10 mouse cellular contexts compared by ENCODE assay signal in the genomic region with DNA sequence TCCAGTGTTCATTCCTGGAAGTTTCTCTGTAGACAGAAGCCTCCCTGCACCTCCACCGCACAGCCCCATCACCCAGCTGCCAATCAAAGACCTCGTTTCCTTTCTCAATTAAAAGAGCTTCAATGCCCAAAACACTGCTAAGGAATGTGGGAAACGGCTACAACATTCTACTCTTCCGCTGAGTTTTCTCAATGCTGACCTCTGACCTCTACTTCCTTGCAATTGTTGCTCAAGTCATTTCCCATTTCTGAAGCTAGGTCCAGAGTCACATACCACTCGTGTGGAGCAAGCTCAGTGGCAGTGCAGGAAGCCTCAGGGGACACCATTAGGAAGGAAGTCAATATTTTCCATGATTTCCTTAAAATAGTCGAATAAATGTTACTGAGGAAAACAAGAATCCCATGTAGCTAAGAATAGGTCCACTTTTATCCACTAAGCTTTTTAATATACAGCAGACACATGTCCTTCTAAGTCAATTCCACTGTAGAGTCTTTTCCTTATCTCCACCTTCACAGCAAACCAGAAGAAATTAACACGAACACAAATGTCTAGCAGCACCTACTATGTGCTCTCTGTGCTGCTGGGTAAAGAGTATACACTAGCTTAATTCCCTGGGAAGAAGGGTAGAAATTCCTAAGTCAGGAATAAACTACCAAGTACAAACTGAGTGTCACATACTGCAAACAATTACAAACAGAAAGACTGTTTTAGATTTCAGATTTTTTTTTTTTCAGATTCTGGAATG. TPM values are rescaled to one million over a fixed set of nuclear protein-coding genes. Genes with fewer than 3 reads are reported as not detected.
DNase-seq lines count a peak whose midpoint lies in the region; ATAC-seq and TF ChIP-seq lines count a peak whose summit lies in the region.
"Had no signal": no experiment of that assay in that cellular context is flagged by ENCODE, and none has a peak within 500 bp of the region (broad histone marks: within the 10 kb centered on the region; RNA-seq: fewer than 3 reads in every experiment).

No protein-coding gene starts in this region.

- no peak overlapping the region for H3K4me3 ChIP-seq in heart, embryonic 11.5 days (ENCODE audit: low read depth, low read length)
- H3K4me3 ChIP-seq in MEL (ENCODE audit: control insufficient read depth in 1 of 2, insufficient read depth in 1 of 2, low read depth in 2 of 2, low read length in 2 of 2): no peak overlapping the region
- no peak overlapping the region for H3K4me3 ChIP-seq in liver, embryonic 14.5 days (ENCODE audit: insufficient read depth in 1 of 2, low read depth in 2 of 2, low read length in 2 of 2)
- H3K4me3 ChIP-seq in forebrain, embryonic 13.5 days: no peak overlapping the region
- H3K4me3 ChIP-seq: forebrain, embryonic 10.5 days; midbrain, embryonic 12.5 days had no signal

- WGBS in heart, embryonic 11.5 days (ENCODE audit: insufficient replicate concordance): 42% methylated on average over 7 of the region's 7 CpGs
- 18% methylated on average over 7 of the region's 7 CpGs for WGBS in liver, embryonic 14.5 days (ENCODE audit: insufficient replicate concordance)
- WGBS in forebrain, embryonic 13.5 days: 36% methylated on average over 7 of the region's 7 CpGs

- no peaks in the 10 kb centered on the region for H3K36me3 ChIP-seq in heart, embryonic 11.5 days (ENCODE audit: control insufficient read depth, insufficient read depth, low read length)
- H3K36me3 ChIP-seq in MEL (ENCODE audit: control insufficient read depth in 1 of 2, insufficient read depth in 2 of 2, low read length in 2 of 2): peaks cover 2 to 62% of the 10 kb centered on the region in 2 experiments; a peak in 2 of 4 replicates
- H3K36me3 ChIP-seq in liver, embryonic 14.5 days (replicated peaks; ENCODE audit: control insufficient read depth, insufficient read depth, low read depth): no peaks in the 10 kb centered on the region; the same call in 1 of the 2 replicates
- no peaks in the 10 kb centered on the region for H3K36me3 ChIP-seq in forebrain, embryonic 13.5 days (ENCODE audit: poor library complexity, severe bottlenecking)
- H3K36me3 ChIP-seq: forebrain, embryonic 10.5 days; midbrain, embryonic 12.5 days had no signal

- TF ChIP-seq RAD21 in MEL (IDR thresholded peaks at IDR 0.05; ENCODE audit: low read depth, low read length): no peak

- no peaks in the 10 kb centered on the region for H3K27me3 ChIP-seq in heart, embryonic 11.5 days (ENCODE audit: control insufficient read depth, insufficient read depth, low read length)
- no peaks in the 10 kb centered on the region for H3K27me3 ChIP-seq in MEL (ENCODE audit: control insufficient read depth in 1 of 2, insufficient read depth in 2 of 2, low read length in 2 of 2)
- H3K27me3 ChIP-seq in liver, embryonic 14.5 days (ENCODE audit: control insufficient read depth, insufficient read depth, low read length): no peaks in the 10 kb centered on the region
- H3K27me3 ChIP-seq in forebrain, embryonic 13.5 days: no peaks in the 10 kb centered on the region
- H3K27me3 ChIP-seq: midbrain, embryonic 12.5 days had no signal

- TF ChIP-seq POLR2A in MEL (IDR thresholded peaks at IDR 0.05; ENCODE audit: control insufficient read depth in 1 of 2, insufficient read depth in 1 of 2, low read depth in 1 of 2, low read length in 2 of 2, poor library complexity in 1 of 2): no peak

- H3K9me3 ChIP-seq in heart, embryonic 11.5 days (replicated peaks; ENCODE audit: control insufficient read depth, low read length): no peaks in the 10 kb centered on the region
- no peaks in the 10 kb centered on the region for H3K9me3 ChIP-seq in MEL (replicated peaks; ENCODE audit: insufficient read depth, low read length)
- no peaks in the 10 kb centered on the region for H3K9me3 ChIP-seq in liver, embryonic 14.5 days (ENCODE audit: control insufficient read depth, low read length)
- no peaks in the 10 kb centered on the region for H3K9me3 ChIP-seq in forebrain, embryonic 13.5 days (replicated peaks)
- H3K9me3 ChIP-seq: forebrain, embryonic 10.5 days; midbrain, embryonic 12.5 days had no signal

- no peak for TF ChIP-seq CTCF in MEL (IDR thresholded peaks at IDR 0.05 in 2 of 3, conservative IDR thresholded peaks at IDR 0.05 in 1 of 3; ENCODE audit: control insufficient read depth in 1 of 3, insufficient read depth in 1 of 3, low read depth in 2 of 3, low read length in 3 of 3, poor library complexity in 1 of 3, severe bottlenecking in 1 of 3)
- TF ChIP-seq CTCF in liver, embryonic 14.5 days (IDR thresholded peaks at IDR 0.05; ENCODE audit: low read depth): no peak

- H3K4me1 ChIP-seq in heart, embryonic 11.5 days (ENCODE audit: control insufficient read depth, insufficient read depth, low read length): peaks cover 31% of the 10 kb centered on the region
- peaks cover 31 to 43% of the 10 kb centered on the region in 2 experiments for H3K4me1 ChIP-seq in MEL (ENCODE audit: control insufficient read depth in 1 of 2, insufficient read depth in 2 of 2, low read length in 2 of 2)
- peaks cover 64 to 68% of the 10 kb centered on the region in 2 experiments for H3K4me1 ChIP-seq in liver, embryonic 14.5 days (replicated peaks; ENCODE audit: control insufficient read depth in 2 of 2, insufficient read depth in 2 of 2, low read length in 1 of 2)
- peaks cover 15% of the 10 kb centered on the region for H3K4me1 ChIP-seq in forebrain, embryonic 13.5 days

- no peak overlapping the region for H3K9ac ChIP-seq in heart, embryonic 11.5 days (ENCODE audit: low read depth, low read length)
- no peak overlapping the region for H3K9ac ChIP-seq in MEL (ENCODE audit: control insufficient read depth, low read depth, low read length, poor library complexity, severe bottlenecking)
- peak overlapping the region; percentile 24 for H3K9ac ChIP-seq in liver, embryonic 14.5 days (replicated peaks)
- no peak overlapping the region for H3K9ac ChIP-seq in forebrain, embryonic 13.5 days
- H3K9ac ChIP-seq: midbrain, embryonic 12.5 days had no signal

- peaks cover 42% of the 10 kb centered on the region for H3K79me2 ChIP-seq in MEL (ENCODE audit: control insufficient read depth, insufficient read depth, low read length, poor library complexity)

- ATAC-seq in heart, embryonic 11.5 days (replicated peaks; ENCODE audit: insufficient number of reproducible peaks, low FRiP score, low TSS enrichment): no peak
- ATAC-seq in granulocyte monocyte progenitor cell, adult 5-6 weeks (replicated peaks; ENCODE audit: poor library complexity, severe bottlenecking): peak; percentile 78
- ATAC-seq in liver, embryonic 14.5 days (ENCODE audit: insufficient read depth): no peak
- no peak for ATAC-seq in CD4-positive, CD25-positive, alpha-beta regulatory T cell, adult 4 months
- no peak for ATAC-seq in forebrain, embryonic 13.5 days

- H3K27ac ChIP-seq in heart, embryonic 11.5 days (ENCODE audit: low read depth, low read length): no peak overlapping the region
- H3K27ac ChIP-seq in MEL (ENCODE audit: control insufficient read depth, low read depth, low read length): no peak overlapping the region
- peak overlapping the region; percentile 49 for H3K27ac ChIP-seq in liver, embryonic 14.5 days
- no peak overlapping the region for H3K27ac ChIP-seq in forebrain, embryonic 13.5 days
- H3K27ac ChIP-seq: forebrain, embryonic 10.5 days; midbrain, embryonic 12.5 days had no signal

- DNase-seq in heart, adult 11 months: peak; percentile 98
- no peak for DNase-seq in MEL (ENCODE audit: low read depth, low spot score)
- DNase-seq in liver, embryonic 14.5 days (ENCODE audit: low read depth in 3 of 3, low spot score in 3 of 3): no peak
- DNase-seq in right cerebral cortex, adult 2 months (ENCODE audit: low spot score in 2 of 2): no peak

- H3K4me2 ChIP-seq in heart, embryonic 11.5 days: no peak overlapping the region
- H3K4me2 ChIP-seq in liver, embryonic 14.5 days (ENCODE audit: low read depth): peak overlapping the region; percentile 21
- H3K4me2 ChIP-seq in forebrain, embryonic 13.5 days: no peak overlapping the region
- H3K4me2 ChIP-seq: midbrain, embryonic 12.5 days had no signal

- TF ChIP-seq EP300 in MEL (IDR thresholded peaks at IDR 0.05; ENCODE audit: low read depth in 1 of 2, low read length in 2 of 2): no peak
- no peak for TF ChIP-seq EP300 in liver, embryonic 14.5 days (IDR thresholded peaks at IDR 0.05; ENCODE audit: low read depth)

TF ChIP-seq in MEL, 35 proteins besides CTCF, POLR2A, EP300 and RAD21:
- no peak for TF ChIP-seq POLR2AphosphoS2 (IDR thresholded peaks at IDR 0.05; ENCODE audit: low read length)
- no peak for TF ChIP-seq TBP (IDR thresholded peaks at IDR 0.05; ENCODE audit: low read depth, low read length)
- no peak for TF ChIP-seq MAX (IDR thresholded peaks at IDR 0.05; ENCODE audit: low read length)
- TF ChIP-seq HCFC1 (IDR thresholded peaks at IDR 0.05; ENCODE audit: low read depth, low read length): no peak
- TF ChIP-seq TAL1 (IDR thresholded peaks at IDR 0.05; ENCODE audit: low read length): no peak
- peak; percentile 98 for TF ChIP-seq ZKSCAN1 (IDR thresholded peaks at IDR 0.05; ENCODE audit: low read depth, low read length)

RNA-seq across cellular contexts. Expression of a gene that starts 28.8 kb away (rescaled TPM):
- polyA plus RNA-seq in heart, embryonic 11.5 days (2014; fragmentation: Nextera tagmentation; extraction: Ambion mirVana): 10.6 and 11.4 TPM in 2 replicates
- 11.4 and 12.7 TPM in 2 replicates for total RNA-seq in MEL (2012; rRNA removed)
- polyA plus RNA-seq in MEL (2012; ENCODE audit: insufficient read depth in 1 of 2, insufficient read length in 2 of 2, low read depth in 1 of 2, low replicate concordance in 2 of 2, missing spikeins in 1 of 2): 100 to 1,000 TPM in 1 of 2 experiments, 10 to 100 TPM in 1; 48.8 to 196 TPM
- total RNA-seq in granulocyte monocyte progenitor cell, adult 5-6 weeks (2014; fragmentation: Nextera tagmentation): 30.8 and 35.4 TPM in 2 replicates
- total RNA-seq in granulocyte monocyte progenitor cell, adult 5-6 weeks (2017): 12.9 and 13.4 TPM in 2 replicates
- polyA plus RNA-seq in liver, embryonic 14.5 days (2012; rRNA removed): 13.6 and 14.9 TPM in 2 replicates
- polyA plus RNA-seq in liver, embryonic 14.5 days (2014; fragmentation: Nextera tagmentation; extraction: Ambion mirVana): 10.6 and 11.2 TPM in 2 replicates
- polyA plus RNA-seq in CD4-positive, CD25-positive, alpha-beta regulatory T cell, adult 4 months (2017; shearing (Covaris generic)): 10 to 100 TPM; 11.1 to 14.8 TPM
- 12.0 and 12.6 TPM in 2 replicates for polyA plus RNA-seq in forebrain, embryonic 13.5 days (2015; fragmentation: Nextera tagmentation; extraction: Ambion mirVana)
